Mouse (Mus musculus) testis, adult 2 months (tissue): ENCODE measurements around the gene Psmc5.

Source experiments
- CTCF ChIP-seq: fragments of 200-500 bp; IDR thresholded peaks from 2 replicates; pipeline ENCODE4 v1.5.1; 2012; ENCODE audit warnings: low read depth, mild to moderate bottlenecking, inconsistent platforms, low read length, moderate library complexity; ENCODE audit not compliant: control insufficient read depth, insufficient read depth, insufficient replicate concordance
- POLR2A ChIP-seq: fragments of 200-500 bp; IDR thresholded peaks from 2 replicates; pipeline ENCODE4 v1.6.1; 2012; ENCODE audit warnings: low read depth, mild to moderate bottlenecking, inconsistent platforms, low read length, moderate library complexity; ENCODE audit not compliant: control insufficient read depth

DNA sequence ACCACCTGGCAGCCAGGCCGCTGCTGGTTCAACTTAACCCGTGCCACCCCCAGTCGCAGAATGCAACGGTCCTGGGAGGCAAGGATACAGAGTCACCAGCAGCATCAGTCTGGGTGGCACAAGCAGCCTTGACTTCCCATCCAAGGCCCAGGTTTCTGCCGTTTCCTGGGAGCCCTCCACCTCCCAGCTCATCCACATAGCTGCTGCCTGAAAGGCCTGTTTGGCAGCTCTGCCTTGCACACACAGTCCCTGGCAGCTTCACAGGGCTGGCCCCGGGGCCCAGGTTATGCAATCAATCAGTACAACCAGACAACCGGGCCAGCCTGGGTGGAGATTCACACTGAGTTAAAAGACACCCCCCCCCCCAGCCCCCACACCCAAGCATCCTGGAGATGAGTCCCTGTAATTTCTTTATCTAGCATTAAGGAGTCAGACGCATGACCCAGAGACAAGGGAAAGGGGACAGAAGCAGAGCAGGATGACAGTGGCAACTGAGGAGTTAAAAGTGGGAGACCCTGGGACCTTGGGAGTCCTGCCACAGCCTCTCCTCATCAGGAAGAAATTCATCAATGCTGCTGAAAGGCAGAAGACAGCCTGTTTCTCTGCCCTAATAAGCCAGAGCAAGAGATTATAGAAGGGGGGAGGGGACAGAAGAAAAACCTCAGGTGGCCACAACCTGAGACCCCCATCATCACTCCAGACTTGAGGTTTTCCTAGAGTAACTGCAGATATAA is 12.5 kb downstream of the Psmc5 start:
- no peak for TF ChIP-seq CTCF
- no peak for TF ChIP-seq POLR2A
